Mouse (Mus musculus): ENCODE data around the gene Hspa5.
"Not testable (repeated sequence)": the region's sequence is repeated elsewhere in the genome, so short reads cannot be mapped to it uniquely, and the experiment has no call there.

Gene Hspa5

DNA sequence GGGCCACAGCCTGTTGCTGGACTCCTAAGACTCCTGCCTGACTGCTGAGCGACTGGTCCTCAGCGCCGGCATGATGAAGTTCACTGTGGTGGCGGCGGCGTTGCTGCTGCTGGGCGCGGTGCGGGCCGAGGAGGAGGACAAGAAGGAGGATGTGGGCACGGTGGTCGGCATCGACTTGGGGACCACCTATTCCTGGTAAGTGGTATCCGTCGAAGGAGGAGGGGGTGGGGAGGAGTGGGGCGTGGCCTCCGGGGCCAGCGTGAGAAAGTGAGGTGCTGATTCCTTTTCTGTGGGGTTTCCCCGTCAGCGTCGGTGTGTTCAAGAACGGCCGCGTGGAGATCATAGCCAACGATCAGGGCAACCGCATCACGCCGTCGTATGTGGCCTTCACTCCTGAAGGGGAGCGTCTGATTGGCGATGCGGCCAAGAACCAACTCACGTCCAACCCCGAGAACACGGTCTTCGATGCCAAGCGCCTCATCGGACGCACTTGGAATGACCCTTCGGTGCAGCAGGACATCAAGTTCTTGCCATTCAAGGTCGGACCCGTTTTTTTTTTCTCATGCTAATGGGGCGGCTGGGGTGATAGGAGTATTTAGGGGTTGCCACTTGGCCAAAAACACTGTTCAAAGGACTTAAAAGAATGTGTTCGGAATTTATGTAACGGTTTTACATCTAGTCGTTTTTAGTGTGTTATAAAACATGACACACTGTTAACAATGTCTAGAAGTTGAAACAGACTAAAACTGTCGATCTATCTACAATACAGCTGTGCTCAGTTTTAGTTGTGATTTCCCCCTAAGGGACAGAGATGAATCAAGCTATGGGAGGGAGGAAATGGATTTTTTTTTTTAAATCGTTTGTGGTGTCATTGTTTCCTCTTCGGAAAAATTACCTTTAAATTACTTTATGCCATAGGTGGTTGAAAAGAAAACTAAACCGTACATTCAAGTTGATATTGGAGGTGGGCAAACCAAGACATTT, 774 bp downstream of the Hspa5 start:
- DNase-seq, result peak; percentile 78

DNA sequence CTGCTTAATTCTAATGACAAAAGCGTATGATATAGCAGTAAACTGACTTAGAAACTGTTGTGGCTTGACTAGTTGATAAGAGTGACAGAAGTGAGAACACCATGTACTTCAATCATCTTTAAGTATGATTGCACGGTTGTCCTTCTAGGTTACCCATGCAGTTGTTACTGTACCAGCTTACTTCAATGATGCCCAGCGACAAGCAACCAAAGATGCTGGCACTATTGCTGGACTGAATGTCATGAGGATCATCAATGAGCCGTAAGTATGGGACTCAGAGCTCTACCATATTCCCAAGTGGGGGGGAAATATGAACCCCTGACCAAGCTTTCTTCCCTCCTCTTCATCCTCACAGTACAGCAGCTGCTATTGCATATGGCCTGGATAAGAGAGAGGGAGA, 1.9 kb downstream of the Hspa5 start:
- DNase-seq, result no peak

DNA sequence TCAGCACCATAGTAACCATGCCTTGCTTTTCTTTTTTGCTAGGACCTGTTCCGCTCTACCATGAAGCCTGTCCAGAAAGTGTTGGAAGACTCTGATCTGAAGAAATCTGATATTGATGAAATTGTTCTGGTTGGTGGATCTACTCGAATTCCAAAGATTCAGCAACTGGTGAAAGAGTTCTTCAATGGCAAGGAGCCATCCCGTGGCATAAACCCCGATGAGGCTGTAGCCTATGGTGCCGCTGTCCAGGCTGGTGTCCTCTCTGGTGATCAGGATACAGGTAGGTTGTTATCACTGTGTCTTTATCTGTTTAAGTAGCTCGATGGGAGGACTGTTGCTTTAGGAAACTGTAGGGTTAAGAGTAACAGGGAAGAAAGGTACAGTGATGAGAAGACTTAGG, 2.7 kb downstream of the Hspa5 start:
- no peak for DNase-seq

DNA sequence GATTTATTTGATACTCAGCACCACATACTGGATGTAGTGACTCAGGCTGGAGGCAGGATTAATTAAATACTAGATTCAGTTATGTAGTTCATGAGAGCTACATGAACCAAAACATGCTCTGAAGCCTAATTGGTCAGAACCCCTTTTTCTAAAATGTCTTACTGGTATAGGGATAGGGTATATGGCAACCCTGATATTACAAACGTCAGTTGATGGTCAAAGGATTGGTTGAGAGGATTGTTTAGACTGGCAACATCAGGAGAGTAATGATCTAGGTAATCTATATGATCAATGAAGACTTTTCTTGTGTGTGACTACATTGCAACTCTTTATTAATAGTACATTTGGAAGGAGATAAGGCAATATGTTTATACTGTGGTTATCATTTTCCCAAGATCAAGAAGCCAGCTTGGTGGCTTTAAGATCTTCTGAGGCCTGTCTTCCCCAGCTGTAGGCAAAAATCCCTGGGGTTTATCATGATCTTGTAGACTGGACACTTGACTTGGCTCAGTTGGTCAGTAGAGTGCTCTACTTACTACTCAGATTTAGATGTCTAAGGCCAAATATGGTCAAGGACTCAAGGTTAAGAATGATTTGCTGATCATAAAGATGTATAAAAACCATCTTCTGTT, 5.6 kb downstream of the Hspa5 start:
- no peak for DNase-seq

DNA sequence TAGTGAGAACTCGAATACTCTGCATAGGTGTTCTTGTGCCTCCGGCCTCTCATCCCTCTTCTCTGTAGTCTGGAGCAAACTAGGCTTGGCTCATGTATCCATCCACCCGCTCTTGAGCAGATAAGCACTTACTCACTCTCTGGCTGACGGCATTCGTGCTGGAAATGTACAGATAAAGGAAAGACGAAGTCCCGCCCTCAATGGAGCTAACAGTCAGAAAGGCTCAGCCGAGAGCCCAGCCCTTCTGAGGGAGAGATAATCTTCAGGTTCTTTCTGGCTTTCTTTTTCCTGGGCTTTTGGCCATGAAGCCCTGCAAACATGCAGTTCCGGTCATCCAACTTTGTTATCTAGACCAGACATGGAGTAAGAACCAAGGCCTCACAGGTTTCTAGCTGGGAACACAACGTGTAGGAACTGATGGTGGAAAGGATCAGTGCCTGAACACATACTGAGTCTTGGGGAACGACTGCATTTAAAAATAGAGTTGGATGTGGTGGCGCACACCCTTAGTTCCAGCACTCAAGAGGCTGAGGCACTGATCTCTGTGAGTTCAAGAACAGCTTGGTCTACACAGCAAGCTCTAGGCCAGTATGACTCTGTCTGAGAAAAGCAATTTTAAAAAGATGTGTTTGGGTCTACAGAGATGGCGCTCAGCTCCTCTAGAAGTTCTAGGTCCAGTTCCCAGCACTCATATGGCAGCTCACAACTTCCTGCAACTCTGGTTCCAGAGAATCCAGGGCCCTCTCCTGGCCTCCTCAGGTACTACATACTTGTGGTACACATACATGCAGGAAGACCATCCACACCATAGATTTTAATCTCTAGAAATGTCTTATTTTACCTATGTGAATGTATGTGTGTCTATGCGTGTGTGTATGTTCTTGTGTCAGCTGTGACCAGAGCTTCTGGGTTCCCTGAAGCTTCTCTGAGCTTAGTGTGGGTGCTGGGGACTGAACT, 11.6 kb downstream of the Hspa5 start:
- peak; percentile 90 for DNase-seq

DNA sequence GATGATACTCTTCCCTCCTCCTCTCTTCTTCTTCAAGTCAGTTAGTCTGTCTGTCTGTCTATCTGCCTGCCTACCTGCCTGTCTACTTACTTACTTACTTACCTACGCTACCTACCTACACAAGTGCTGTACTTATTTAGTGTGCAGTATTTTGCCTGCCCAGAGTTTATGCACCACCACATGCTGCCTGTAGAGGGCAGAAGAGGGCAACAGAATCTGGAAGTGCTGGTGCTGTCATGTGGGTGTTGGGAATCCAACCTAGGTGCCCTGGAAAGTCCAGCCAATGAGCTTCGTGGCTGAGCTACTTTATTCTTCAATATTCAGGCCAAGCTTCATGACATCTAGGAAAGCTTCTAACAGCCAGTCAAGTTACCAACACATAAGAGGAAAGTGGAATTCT, 12.3 kb downstream of the Hspa5 start:
- DNase-seq, result peak; percentile 81

DNA sequence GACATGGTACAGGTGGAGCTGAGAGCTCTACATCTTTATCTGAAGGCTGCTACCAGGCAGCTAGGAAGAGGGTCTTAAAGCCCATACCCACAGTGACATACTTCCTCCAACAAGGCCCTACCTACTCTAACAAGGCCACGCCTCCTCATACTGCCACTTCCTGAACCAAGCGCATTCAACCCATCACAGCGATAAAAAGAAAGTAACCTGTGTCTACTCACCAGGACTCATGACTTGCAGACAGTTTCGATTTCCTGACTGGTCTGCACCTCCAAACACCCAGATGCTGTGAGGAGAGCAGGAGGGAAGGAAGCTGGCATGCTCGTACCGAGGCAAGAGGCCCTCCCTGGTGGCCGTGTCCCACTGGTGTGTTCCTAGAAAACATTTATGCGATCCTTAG, 18.5 kb downstream of the Hspa5 start:
- DNase-seq, result no peak

DNA sequence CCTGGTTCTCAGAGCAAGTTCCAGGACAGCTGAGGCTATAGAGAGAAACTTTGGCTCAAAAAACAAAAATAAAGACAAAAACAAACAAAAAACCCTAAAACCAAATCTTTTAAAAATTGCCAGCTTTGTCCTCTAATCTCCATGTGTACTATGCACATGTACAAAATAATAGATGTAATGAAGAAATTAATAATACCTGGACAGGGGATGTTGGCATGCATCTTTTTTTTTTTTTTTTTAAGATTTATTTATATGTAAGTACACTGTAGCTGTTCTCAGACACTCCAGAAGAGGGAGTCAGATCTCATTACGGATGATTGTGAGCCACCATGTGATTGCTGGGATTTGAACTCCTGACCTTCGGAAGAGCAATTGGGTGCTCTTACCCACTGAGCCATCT, 20.8 kb downstream of the Hspa5 start:
- not testable (repeated sequence) for DNase-seq

DNA sequence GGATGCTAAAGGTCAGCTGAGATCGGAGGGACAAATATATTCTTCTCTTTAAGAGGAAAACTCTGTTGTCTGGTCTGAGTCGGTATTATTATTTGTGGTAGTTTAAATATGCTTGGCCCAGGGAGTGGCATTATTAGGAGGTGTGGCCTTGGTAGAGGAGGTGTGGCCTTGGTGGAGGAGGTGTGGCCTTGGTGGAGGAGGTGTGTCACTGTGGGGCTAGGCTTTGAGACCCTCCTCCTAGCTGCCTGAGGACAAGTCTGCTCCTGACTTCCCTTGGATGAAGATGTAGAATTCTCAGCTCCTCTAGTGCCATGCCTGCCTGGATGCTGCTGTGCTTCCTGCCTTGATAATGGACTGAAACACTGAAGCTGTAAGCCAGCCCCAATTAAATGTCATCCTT, 22.7 kb downstream of the Hspa5 start:
- DNase-seq, result no peak

DNA sequence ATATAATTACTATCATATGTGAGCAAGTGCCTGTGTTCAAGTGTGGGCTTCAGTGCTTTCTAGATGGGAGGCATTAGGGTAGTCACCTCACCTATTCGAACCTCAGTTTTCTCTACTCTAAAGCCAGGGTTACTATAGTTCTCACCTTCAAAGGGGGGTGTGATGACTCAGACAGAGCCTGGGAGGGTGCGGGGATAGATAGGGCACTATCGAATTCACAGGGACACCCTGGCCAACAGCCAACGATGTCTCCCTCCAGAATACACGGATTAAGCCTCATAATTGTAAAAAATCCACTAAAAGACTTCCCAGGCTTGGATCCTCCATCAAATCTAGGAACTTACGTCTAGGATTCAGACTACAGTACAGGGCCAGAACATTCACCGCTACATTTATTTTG, 23.7 kb downstream of the Hspa5 start:
- no peak for DNase-seq

DNA sequence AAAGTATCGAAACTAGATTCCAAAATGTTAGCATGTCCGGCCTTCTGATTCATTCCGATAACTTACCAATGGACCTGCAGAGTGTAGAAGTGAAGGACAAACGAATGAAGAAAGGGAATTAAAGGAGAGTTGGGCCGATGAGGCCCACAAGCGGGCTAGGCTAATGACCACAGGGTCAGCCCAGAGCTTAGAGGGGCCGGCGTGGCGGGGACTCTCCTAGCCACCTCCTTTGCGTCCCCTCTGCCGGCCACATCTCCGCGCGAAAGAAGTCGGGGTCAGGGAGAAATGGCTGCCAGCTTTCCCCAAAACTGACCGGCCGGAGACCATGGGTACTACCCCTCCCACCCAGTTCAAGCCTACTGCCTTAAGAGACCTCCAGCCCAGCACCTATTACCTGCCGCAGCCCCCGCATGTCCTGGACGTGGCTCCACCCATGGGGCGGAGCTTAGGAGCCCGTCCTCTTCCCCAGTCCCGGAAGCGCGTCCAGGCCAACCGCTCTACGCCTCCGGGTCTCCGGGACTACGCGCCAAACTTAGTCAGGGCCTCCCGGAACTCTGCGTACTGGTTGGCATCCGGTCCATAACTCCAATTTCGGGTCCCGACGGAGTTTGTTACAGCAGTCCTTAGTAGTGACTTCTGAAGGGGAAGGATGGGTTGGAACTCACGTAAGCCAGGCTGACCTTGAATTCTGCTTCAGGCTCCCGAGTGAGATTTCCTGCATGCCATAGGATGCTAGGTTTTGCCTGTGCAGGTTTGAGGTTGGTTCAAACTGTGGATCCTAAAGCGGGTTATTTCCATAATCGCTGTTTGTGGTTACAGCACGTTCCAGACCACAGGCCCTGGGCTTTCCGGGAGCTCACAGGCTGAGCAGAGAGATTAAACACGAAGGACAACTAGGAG, 27.8 kb downstream of the Hspa5 start, which contains the start of gene Rabepk:
Rabepk (minus strand) TSS at position 556 of the 900 bp plus-strand sequence.
- peak; percentile 94 for DNase-seq

DNA sequence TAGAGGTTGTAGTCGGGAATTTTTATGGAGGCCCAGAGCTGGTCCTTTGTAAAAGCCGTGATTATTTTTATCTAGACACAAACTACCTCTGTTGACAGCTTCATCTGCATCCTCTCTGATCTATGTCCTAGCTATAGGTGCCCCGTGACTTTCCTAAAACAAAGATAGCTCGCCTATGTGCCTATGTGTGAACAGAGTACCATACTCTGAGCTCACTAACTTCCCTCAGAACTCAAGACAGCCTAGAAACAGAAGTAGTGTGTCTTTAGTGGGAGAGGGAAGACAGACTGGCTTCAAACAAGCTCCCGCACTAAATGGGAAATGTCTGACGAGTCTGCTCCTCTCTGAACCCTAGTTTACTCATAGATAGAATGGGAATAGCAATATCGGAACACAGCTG, 28.6 kb downstream of the Hspa5 start:
- DNase-seq, result no peak

DNA sequence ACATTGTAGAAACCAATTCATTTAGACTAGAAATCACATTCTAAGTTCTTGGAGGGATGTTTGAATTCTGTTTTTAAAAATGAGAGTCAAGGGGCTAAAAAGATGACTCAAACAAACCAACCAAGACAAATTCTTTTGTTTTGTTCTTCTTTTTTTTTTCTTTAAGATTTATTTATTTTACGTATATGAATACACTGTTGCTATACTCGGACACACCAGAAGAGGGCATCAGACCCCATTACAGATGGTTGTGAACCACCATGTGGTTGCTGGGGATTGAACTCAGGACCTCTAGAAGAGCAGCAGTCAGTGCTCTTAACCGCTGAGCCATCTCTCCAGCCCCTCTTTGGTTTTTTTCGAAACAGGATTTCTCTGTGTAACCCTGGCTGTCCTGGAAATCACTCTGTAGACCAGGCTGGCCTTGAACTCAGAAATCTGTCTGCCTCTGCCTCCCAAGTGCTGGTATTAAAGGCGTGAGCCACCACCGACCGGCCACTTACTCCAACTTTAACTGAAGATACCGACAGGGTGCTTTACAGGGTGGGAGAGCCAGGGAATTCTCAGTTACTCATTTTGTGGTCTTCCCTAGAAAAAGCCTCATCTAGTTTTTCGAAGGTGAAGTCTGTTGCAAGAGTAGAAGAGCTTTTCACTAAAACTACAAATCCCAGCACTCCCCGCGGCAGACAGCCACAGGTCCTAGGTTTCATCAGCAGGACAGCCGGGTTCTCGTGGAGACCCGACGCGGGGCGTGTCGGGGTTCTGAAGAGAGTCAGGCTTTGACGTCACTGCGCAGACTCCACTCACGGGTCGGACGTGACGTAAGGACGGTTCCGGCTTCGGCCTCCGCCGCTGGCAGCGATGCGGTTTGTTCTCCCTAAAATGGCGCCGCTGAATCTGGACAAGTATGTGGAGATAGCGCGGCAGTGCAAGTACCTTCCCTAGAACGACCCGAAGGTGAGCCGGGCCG, 30.0 kb downstream of the Hspa5 start:
- peak; percentile 98 for DNase-seq

DNA sequence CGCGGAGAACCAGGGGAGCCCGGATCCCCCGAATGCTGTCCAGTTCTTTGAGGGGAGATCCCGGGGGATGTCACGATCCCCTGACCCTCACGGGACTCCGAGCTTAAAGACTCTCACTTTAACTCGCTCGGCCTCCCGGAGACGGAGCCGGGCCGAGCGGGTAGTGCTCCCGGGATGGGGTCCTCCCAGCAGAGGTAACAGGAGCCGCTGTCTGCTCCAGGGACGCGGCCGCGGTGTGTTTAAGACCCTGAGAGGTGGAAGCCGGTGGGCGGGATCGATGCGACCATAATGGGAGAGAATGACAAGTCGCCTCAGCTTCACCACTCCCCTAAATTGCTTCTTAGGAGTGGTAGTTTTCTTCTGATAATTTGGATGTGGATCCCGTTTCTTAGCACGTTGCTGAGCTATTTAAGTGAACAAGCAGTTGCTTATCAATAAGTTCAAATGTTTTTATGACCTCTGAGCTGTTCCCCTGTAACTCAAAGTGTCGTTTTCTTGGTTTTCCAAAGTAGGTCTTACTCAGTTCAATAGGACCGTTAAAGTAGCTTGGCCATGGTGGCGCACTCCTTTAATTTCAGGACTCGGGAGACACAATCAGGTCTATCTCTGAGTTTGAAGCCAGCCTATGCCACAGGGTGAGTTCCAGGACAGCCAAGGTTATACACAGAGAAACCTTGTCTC, 30.9 kb downstream of the Hspa5 start:
- peak; percentile 67 for DNase-seq

DNA sequence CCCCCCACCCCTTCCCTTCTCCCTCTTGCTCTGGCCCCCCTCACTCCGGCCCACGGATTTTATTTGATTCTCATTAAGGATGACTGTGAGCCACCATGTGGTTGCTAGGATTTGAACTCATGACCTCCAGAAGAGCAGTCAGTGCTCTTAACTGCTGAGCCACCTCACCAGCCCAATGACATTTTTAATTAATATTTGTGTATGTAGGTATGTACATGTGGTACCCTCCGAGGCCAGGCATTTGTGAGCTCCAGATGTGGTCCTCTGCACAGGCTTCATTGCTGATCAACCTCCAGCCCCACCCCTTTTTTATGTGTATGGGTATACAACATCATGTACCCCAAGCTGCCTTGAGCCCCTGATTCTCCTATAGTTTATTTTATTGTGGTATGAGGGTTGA, 32.0 kb downstream of the Hspa5 start:
- peak; percentile 17 for DNase-seq

DNA sequence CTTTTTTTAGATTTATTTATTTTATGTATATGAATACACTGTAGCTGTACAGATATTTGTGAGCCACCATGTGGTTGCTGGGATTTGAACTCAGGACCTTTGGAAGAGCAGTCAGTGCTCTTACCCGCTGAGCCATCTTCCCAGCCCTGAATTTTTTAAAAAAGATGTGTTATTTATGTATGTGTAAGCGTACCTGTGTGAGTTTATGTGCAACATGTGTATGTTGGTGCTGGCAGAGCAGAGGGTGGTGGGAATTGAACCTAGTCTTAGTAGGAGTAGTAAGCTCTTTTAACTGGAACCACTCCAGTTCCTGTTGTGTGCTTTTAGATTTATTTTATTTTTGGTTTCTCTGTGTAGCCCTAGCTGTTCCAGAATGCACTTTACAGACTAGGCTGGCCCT, 32.4 kb downstream of the Hspa5 start:
- DNase-seq, result no peak

DNA sequence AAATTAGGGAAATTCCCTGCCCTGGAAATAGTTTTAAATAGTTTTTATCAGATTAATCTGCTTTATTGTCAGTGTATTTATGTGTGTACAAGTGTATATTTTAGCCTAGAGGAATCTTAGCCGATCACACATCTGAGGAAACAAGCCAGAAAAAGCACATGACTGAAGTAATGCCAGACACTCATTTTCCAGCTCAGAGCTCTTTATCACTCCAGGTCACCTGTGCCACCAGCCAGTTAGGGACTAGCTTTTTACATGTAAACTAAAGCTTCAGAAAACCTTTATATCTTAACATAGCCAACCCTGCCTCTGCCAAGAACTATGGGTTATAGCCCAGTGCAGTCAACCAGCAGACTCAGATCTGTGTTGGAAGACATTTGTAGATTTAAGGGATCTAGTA, 33.0 kb downstream of the Hspa5 start:
- peak; percentile 63 for DNase-seq

DNA sequence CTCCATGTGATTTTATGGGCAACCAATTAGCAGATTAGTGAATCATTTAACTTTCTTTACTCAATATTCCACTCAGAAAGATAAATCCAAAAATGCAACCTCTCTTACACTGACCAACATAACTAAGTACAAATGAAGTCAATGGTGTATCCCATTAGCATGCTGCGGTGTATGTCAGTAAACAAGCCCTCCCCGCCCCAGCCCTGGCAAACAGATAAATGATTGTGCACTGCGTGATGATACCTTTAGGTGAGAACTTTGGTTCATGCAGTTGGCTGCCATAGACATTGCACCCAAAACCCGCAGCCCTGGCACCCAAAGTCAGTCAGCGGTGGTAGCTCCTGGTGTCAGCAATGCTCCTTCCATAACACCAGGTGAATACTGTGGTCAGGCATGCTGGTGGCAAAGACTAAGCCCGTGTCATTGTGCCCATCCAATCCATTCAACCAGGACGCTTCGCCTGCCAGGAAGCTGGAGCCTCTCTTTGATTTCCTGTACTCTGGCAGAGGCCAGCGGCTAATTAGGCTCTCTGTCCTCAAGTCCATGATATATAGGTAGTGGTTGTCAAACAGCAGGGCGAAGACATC, 33.7 kb downstream of the Hspa5 start:
- peak; percentile 75 for DNase-seq

DNA sequence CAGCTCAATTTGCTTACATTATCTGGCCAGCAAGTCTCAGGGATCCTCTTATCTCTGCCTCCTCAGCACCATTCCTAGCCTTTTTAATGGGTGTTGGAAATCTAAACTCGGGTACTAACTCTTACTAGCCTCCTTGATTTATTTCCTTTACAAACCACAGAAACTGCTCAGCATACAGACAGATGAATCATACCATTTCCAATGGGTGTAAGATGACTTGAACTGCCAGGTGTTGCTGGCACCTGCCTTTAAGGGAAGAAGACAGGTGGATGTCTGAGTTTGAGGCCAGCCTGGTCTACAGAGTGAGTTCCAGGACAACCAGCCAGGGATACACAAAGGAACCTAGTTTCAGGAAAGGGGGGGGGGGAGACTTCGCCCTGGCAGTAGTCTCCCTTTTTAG, 36.3 kb downstream of the Hspa5 start:
- no peak for DNase-seq

DNA sequence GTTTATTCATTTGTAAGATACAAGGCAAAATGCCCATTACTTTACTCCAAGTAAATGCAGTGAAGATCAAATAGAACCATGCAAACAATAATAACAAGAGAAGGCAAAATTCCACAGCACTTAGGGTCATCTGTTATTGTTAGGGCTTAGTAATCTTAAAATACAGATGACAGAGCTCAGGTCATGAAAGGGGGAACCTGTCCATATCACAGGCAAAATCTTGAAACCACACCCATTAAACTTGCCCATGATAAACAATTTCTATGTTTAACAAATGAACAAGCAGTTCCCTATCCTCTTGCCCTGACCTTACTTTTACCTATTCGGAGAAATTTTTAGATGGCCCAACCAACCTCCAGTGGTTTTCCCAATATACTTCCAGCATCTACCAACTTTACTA, 37.8 kb downstream of the Hspa5 start:
- DNase-seq, result no peak

Data from liver (tissue).